Mouse (Mus musculus) ES-E14 (cell line): ENCODE results near the gene Uba7.

Source experiments
- CHD2 ChIP-seq: IDR thresholded peaks from 2 replicates; pipeline ENCODE4 v1.6.1; 2014; ENCODE audit warnings: mild to moderate bottlenecking, low read depth, low read length, inconsistent platforms
- HCFC1 ChIP-seq: IDR thresholded peaks from 2 replicates; pipeline ENCODE4 v1.6.1; 2012; ENCODE audit warnings: low read length, inconsistent platforms, borderline replicate concordance; ENCODE audit not compliant: insufficient read depth
- MAFK ChIP-seq: IDR thresholded peaks from 2 replicates; pipeline ENCODE4 v1.6.1; 2014; ENCODE audit warnings: mild to moderate bottlenecking, low read depth, low read length, inconsistent platforms; ENCODE audit not compliant: insufficient read depth

DNA sequence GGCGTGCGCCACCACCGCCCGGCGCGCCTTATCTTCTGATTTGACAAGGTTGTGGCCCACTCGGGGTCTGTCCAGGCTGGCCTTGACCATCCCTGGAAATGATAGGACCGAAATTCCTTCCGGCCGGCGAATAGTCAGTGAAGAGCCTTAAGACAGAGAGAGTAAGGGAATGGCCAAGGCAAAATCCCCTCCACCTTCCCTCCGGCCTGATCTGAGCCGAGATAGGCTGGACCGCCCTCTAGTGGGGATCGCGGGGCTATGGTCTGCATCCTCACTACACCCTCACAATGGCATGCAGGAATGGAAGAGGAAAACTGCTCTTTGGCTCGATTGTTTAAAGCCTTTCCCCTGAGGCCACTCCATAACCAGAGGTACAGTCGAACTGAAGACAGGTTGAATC is 11.1 kb downstream of the Uba7 start:
- TF ChIP-seq CHD2 (no peak), HCFC1 (no peak), MAFK (no peak)
